Mouse (Mus musculus) kidney, adult 9 months (tissue): ENCODE measurements around the gene Dglucy.
A peak's percentile ranks its signal among the peaks of the same experiment; 100 is the strongest.
"Not testable (repeated sequence)": the region's sequence is repeated elsewhere in the genome, so short reads cannot be mapped to it uniquely, and the experiment has no call there.

ENCODE experiments used
- DNase-seq: peaks from one replicate; pipeline ENCODE4 v3.0.0; 2022

Dglucy gene

DNA sequence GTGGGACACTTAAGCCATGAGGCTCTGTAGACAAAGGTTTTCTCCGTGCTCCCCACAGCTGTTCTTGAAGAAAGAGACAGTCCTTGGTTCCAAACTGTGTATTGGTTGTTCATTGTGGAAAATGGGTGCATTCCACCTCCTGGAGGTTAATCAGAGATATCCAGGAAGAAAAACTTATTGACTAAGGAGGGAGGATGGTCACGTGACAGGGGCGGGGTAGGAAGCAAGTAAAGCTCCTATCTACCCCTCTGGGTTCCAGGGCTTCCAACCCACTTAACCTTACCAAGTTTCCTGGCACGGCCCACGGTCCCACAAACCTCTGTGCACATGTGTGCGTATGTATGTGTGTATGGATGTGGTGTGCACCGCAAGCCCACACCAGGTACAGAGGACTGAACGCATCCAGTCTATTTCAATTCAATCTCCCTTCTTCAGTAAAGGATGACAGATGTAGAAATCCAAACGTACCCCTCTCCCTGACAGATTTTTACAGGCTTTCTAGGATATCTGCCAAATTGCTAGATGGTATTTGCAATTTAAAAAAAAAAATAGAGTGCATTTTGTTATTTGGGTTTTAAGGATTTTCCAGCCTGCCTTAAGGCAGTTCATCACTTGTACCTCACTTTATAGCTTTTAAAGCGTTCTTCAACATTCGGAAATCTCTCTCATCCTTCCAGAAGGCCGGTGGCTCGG, 2.7 kb downstream of the Dglucy start:
- no peak for DNase-seq

- no peak for DNase-seq
Observed at GRCm38 (mm10) chr12:100784152-100784551, 5.3 kb downstream of the Dglucy start.

DNA sequence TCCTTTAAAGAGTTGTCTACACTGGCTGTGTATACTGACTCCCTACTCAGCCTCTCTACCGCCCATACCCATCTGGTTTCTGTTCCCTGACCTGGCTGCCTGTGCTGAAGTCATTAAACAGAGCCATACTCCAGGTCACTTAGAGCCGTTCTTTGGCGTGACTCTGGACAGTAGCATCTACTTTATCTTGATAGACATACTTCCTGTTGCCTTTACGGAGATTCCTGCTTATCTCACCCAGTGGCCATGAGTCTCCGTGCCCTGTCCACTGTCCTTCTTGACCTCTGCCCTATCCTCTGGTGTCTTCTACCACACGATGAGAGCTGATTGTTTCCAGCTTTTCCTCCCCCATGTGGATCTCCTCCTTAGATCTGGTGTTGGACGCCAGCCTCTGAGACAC, 6.5 kb downstream of the Dglucy start:
- peak; percentile 38 for DNase-seq

GRCm38 (mm10) chr12:100789981-100790550, 11.2 kb downstream of the Dglucy start:
- DNase-seq, result peak; percentile 93

GRCm38 (mm10) chr12:100791425-100791824, 12.6 kb downstream of the Dglucy start:
- DNase-seq, result no peak

- peak; percentile 70 for DNase-seq
Observed at GRCm38 (mm10) chr12:100794450-100795230, 15.8 kb downstream of the Dglucy start.

DNA sequence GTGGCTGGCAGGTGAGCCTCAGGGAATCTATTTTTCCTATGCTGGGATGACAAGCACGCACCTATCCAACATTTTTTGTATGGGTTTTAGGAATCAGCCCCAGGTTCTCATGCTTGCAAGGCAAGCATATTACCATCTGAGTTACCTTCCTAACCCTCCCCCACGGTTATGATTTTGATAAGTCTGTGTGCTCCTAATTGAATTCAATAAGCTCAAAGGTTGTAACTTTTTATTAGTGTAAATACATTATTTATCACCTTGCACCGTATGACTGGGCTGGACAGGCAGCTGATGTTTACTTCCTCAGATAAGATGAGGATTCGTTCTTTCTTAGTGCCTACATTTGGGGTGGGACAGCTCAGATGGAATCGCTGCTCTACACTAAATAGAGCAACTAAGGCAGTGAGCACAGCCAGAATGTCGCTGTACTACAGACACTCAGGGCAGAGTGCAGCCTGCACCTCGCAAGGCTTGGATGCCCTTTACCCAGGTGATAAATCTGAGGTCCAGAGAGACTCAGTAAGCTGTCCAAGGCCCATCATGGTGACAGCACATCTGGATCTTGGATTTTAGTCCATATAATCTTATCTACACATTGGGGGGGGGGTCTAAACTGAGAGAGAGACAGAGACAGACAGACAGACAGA, 16.7 kb downstream of the Dglucy start:
- DNase-seq, result peak; percentile 63

DNA sequence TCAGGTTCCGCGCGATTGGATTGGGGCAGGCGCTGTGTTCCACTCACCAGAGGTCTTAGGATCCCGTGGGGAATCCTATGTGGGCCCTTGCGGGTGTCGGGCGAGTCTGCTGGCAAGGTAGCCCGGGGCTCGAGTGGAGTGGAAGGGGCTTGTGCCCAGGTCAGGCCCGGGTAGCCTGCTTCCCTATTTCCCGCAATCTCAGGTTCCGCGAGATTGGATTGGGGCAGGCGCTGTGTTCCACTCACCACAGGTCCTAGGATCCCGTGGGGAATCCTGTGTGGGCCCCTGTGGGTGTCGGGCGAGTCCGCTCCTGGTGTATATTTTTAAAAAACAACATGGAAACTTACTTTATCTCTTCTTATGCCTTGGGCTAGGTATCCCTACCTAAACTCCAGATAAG, 24.5 kb downstream of the Dglucy start:
- not testable (repeated sequence) for DNase-seq

GRCm38 (mm10) chr12:100807280-100807679, 28.4 kb downstream of the Dglucy start:
- DNase-seq, result no peak

GRCm38 (mm10) chr12:100808609-100809280, 29.9 kb downstream of the Dglucy start:
- DNase-seq, result no peak

GRCm38 (mm10) chr12:100810542-100810941, 31.7 kb downstream of the Dglucy start:
- no peak for DNase-seq

- no peak for DNase-seq
Observed at GRCm38 (mm10) chr12:100813901-100814300, 35.0 kb downstream of the Dglucy start.

- DNase-seq, result no peak
Observed at GRCm38 (mm10) chr12:100814671-100815070, 35.8 kb downstream of the Dglucy start.

DNA sequence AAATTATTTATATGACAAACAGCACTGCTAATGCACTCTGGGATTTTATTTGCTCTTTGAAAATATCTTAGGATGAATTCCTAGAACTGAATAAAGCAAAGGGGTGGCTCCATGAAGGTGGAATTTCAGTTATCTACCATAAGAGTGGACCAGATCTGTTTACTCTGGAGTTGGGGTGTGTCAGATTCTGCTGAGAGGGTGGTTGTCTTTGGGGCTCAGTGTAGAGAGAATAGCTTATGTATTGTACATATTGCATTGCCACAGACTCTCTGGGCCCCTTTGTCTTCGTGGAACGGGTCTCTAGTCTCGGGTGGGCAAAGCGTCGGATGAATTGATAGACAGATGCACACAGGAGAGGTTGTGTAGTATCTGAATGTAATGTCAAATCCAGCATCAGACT, 38.0 kb downstream of the Dglucy start:
- no peak for DNase-seq

DNA sequence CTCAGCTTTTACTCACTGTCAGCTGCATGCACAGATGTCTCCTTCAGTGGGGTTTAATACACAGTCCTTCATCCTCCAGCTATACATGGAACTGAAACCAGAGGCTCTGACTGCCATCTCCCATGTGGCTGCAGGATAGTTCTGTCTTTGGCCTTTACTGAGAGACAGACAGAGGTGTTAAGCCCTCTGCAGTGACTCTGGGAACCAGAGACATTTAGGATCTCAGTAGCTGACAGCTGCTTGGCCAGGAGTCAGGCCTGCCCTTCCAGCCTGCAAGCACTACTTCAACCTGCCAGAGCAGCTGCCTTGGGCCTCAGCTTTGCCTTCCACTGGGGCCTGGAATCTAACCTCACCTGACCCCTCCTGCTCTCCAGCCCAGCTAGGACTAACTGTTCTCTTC, 41.1 kb downstream of the Dglucy start:
- DNase-seq, result peak; percentile 22

GRCm38 (mm10) chr12:100831021-100831420, 52.2 kb downstream of the Dglucy start:
- DNase-seq, result peak; percentile 58

DNA sequence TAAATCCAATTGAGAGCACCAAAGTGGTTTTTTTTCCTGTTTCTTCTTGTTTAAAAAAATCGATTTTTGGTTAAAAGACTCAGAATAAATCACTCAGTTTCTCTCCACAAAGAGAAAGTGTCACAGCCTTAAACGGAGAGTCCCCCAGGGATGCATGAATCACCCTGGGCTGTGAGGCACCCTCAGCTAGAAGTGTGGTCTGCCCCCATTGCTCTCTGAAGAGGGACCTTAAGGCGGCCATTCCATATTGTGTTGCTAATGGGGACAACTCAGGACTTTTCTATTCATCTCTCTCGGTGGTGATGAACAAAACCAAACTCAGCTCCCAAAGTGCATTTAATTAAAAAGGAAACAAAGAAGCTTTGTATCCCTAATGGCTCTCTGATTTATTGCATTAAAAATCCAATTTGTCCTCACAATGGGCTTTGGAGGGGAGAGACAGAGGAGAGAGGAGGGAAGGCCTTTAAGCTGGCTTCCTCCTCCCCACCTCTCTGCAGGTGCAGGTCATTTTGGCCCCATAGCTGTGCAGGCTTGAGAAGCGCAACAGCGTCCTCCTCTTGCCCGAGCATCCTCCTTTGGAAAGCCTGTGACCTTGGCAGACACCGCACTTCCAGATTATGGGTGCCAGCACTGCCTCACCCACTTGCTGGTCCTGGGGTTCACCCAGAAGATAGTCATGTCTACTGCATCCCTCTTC, 52.9 kb downstream of the Dglucy start:
- DNase-seq, result no peak

DNA sequence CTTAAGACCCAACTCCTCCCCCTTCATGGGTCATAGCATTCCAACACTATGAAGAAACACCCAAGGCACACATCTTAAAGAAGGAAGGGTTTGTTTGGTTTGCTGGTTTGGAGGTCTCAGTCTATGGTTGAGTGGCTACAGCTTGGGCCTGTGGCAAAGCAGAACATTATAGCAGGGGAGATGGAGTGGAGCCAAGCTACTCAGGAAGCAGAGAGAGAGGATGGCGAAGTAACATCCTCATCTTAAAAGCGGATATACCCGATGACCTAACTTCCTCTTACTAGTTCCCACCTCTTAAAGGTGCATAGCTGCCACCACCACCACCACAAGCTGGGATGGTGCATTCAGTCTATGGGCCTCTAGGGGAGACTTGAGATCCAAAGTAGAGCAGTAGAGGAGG, 58.4 kb downstream of the Dglucy start:
- DNase-seq, result no peak

DNA sequence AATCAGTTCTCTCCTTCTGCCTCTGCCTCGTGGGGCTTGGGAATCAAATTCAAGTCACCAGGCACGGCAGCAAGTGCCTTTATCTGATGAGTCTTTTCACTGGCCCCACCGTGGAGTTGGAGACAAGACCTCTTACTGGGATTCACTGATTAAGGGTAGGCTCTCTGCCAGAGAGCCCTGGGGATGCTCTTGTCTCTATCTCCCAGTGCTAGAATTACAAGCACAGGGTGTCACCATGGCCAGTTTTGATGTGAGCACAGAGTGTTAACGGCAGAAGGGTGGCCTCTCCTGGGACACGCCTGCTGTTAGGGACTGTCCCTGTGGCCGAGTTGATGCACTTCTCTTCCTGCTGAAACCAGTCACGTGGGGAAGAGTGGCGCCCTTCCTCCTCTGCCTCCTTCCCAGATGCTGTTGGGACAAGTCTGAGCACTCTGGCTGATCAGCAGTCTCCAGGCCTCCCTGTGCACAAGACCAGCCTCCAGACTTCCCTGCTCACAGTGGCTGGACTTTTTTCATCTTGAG, 60.3 kb downstream of the Dglucy start:
- DNase-seq, result no peak

GRCm38 (mm10) chr12:100839926-100840325, 61.1 kb downstream of the Dglucy start:
- no peak for DNase-seq

GRCm38 (mm10) chr12:100841211-100841792, 62.4 kb downstream of the Dglucy start:
- peak; percentile 86 for DNase-seq

DNA sequence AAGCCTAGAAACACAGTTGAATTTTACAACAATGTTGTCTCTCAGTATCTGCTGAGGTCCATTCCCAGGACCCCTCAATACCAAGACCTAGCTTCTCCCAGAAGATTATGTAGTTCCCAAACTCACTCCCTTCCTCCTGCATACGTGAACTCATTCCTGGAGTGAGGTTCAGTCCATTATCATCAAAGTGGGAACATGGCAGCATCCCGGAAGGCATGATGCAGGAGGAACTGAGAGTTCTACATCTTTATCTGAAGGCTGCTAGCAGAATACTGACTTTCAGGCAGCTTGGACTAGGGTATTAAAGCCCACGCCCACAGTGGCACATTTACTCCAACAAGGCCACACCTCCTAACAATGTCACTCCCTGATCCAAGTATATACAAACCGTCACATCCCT, 64.3 kb downstream of the Dglucy start:
- DNase-seq, result no peak
